Mouse (Mus musculus) telencephalon, adult 2 months (tissue): Measurements from ENCODE around the gene Orc3.

ENCODE experiments used
- DNase-seq: peaks from one replicate; pipeline ENCODE4 v3.0.0-alpha.2; 2011; ENCODE audit warnings: low read depth, low spot score

Orc3 gene

DNA sequence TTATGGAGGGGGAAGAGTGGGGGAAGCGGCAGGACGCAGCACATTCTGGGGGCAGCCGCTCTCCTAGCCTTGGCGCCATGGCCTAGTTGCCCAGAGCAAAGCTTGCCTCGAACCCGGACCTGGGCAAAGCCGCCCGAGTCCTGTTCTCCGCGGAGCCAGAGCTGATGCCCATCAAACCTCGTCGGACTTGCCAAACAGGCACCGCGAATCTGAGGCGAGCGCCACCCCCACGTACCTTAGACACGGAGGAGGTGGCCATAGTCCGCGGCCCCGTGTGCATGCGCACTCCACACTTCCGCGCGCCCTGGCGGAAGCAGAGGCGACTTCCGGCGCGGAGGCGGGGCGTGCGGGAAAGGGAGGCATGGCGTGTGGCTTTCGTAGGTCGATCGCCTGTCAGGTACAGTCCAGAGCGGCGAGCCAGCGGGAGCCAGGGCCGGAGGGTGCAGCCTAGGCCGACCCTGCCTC is at the start of gene Orc3, which contains the start of gene Rars2:
TSS of gene Orc3 (minus strand) at position 315 of the 465 bp plus-strand sequence.
TSS of gene Rars2 (plus strand) at position 328 of the 465 bp plus-strand sequence.
- DNase-seq: peak; percentile 88

GRCm38 (mm10) chr4:34661927-34662326 is 47.2 kb upstream of the Orc3 start:
- peak; percentile 13 for DNase-seq

GRCm38 (mm10) chr4:34661514-34661913 is 46.8 kb upstream of the Orc3 start:
- no peak for DNase-seq

GRCm38 (mm10) chr4:34659012-34659411 is 44.3 kb upstream of the Orc3 start:
- no peak for DNase-seq

GRCm38 (mm10) chr4:34656101-34656500 is 41.4 kb upstream of the Orc3 start:
- no peak for DNase-seq

GRCm38 (mm10) chr4:34653179-34653578 is 38.4 kb upstream of the Orc3 start:
- DNase-seq: no peak

DNA sequence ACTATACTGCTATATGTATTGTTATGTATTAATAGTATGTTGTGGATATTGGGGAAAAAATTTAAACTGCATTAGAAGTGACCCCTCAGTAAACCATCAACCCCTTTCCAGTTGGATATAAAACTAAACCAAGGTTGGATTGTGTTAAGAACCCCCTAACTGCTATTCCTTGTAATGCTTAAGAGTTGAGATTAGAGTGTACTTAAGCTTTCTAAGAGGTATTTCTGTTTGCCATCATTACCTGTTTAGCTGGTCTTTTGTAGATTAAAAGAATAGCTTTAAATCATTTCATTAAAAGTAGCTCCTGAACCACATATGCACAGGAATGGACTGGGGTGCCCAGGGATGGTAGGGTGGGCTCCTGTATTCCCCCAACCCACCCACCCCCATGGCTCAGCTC is 30.0 kb upstream of the Orc3 start:
- no peak for DNase-seq

GRCm38 (mm10) chr4:34640731-34641130 is 26.0 kb upstream of the Orc3 start:
- DNase-seq: no peak

DNA sequence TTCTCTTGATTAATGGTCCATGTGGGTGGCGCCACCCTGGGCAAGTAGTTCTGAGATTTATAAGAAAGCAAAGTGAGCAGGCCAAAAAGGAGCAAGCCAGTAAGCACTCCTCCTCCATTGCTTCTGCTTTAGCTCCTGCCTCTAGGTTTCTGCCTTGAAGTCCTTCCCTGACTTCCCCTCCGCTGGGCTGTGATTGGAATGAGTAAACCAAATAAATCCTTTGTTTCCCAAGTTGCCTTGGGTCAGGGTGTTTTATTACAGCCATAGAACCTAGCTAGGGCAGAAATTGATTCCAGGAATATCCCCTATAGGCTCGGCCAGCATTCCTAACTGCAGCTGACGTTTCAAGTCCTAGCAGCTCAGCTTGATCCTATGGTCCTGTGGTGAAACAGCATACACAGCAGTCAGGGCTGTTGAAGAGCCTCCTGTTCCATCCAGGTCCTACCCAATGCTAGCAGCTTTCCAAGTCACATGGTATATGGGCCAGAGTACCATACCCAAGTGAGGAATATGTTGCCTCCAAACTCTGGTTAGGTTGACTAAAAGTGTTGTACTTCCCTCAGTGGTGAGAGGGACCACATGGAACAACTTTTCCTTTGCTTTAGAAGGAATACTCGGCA is 25.1 kb upstream of the Orc3 start:
- no peak for DNase-seq

DNA sequence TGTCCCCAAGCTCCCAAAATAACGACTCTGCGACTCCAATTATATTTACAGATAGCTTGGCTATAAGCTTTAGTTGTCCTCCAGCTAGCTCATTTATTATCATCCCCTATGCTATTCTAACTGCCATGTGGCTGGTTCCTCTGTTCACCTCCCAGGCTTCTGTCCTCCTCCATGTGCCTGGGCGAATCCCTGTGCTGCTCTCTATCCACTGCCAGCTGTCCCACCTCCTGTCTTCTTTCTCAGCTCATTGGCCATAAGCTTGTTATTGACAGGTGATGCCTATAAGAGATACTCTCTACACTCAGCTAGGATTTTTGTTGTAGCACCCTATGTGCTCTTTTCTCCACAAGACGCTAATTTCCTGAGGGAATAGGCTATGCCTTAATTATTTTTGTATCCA is 23.1 kb upstream of the Orc3 start:
- DNase-seq: no peak

GRCm38 (mm10) chr4:34637386-34637785 is 22.6 kb upstream of the Orc3 start:
- DNase-seq: no peak

- no peak for DNase-seq
These were observed 21.3 kb upstream of the Orc3 start for GRCm38 (mm10) chr4:34636036-34636435.

- no peak for DNase-seq
These were observed 19.4 kb upstream of the Orc3 start for GRCm38 (mm10) chr4:34634129-34634528.

GRCm38 (mm10) chr4:34629956-34630355 is 15.2 kb upstream of the Orc3 start:
- no peak for DNase-seq

DNA sequence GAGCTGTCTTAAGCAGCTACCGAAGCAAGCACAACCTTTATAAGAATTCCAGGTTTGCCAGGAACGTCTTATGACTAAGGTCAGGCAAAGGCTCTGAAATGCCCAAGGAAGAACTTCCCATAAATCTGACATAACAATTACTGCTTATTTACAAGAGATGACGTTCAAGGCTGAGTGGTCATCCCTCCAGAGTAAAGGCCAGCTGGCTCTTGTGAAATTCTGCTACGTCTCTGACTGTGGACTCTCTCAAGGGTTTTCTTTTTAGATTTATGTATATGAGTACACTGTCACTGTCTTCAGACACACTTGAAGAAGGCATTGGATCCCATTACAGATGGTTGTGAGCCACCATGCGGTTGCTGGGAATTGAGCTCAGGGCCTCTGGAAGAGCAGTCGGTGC is 11.7 kb upstream of the Orc3 start:
- DNase-seq: no peak

GRCm38 (mm10) chr4:34625556-34625955 is 10.8 kb upstream of the Orc3 start:
- DNase-seq: no peak

DNA sequence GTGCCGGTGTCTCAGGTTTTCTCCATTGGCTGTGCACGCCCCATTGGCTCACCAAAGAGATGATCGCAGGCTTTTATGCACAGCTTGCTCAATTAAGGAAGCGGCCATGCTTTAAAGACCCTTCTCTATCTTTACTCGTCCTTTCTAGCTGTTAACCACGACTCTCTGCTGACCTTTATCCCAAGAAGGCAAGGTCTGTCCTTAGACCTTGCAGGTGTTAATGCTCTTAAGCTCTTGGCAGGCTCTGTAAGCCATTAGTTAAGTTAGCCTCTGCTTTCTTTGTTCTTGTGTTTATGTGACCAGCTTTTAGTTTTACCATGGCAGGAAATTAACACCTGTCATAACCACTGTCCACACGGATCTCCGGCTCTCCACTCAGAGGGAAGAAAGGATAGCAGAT is 1.4 kb upstream of the Orc3 start:
- no peak for DNase-seq

DNA sequence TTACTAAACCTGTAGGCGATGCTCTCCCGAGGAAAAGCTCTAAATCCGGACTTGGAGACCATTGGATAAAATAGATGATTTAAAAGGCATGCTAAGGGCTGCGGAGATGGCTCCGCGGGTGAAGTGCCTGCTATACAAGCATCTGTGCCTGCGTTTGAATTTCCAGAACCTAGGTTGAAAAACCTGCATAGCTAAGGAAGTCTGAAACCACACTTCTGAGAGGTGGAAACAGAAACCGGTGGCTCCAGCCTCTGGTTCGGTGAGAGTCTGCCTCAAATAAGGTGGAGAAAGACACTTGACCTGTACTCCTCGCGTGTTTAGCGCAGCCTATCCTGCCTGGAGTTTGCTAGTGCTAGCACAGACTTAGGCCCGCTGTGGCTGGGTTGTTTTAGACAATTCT is 559 bp upstream of the Orc3 start:
- DNase-seq: peak; percentile 24

DNA sequence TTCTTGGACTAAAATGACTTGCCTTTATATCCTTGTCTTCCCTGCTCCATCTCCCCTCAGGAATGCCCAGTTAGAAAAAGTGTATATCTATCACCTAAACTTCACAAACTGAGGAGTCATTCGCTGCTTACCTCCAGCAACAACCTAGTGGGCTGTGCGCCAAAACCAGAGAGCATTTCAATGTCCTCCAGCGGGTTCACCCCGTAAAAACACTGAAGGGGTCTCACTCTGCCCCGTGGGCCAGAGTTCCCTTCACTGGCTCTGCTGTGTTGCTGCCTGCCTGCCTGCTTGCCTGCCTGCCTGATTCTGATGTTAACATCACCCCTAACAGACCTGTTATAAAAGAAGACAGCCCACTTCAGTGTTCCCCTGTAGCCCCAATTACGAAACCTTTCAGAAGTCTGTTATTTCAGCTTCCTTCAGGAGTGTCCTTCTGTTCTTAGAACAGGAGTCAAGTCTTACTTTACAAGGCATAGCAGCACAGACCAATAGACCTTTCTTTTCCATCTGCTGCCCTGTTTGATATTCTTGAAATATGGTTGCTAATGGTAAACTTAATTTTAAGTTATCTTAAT is 1.1 kb downstream of the Orc3 start:
- DNase-seq: no peak

GRCm38 (mm10) chr4:34606658-34607057 is 8.1 kb downstream of the Orc3 start:
- no peak for DNase-seq

DNA sequence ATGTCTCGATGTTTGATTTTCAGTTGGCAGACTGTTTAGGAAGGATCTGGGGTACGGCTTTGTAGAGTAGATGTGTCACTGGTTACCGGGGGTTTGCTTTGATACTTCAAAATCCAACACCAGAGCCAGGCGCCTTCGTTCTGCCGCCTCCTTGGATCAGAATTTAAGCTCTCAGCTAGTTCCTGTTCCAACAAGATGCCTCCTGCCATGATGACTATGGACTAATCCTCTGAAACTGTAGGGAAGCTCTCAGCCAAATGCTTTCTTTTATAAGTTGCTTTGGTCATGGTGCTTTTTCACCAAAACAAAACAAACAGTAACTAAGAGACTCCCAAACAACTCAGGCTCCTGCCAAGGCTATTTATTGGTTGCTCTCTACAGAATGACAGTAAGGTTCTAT is 11.6 kb downstream of the Orc3 start:
- no peak for DNase-seq

DNA sequence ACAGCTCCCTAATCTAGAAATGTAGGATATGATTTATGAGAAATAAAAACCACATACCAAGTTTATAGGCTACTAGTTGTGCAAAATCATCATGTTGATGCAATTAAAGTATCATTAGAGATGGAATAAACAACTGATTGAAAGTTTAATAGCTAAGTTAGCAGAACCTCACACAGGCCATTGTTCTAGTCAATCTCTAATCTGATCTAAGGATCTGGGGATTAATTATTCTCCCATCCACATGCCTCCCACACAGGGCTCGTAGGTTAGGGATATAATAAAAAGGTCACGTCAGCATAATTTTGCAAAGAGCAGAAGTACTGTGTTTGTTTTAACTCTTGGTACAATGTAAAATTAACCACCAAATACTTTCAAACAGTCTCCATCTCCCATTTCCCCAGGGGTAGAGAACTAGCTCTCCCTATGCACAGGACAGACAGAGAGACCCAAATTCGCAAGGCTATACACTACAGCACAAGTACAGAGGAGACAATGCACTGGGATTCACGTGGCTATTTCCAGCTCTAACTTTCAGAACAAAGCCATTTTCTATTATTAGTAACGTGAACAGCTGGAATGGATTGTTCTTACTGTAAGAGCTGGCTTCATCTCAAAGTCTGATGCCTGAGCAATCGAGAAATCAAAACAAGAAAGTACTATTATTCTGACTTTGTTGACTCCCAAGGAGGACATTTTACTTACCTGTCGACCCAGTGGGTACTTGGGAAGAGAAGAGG is 29.7 kb downstream of the Orc3 start:
- no peak for DNase-seq

DNA sequence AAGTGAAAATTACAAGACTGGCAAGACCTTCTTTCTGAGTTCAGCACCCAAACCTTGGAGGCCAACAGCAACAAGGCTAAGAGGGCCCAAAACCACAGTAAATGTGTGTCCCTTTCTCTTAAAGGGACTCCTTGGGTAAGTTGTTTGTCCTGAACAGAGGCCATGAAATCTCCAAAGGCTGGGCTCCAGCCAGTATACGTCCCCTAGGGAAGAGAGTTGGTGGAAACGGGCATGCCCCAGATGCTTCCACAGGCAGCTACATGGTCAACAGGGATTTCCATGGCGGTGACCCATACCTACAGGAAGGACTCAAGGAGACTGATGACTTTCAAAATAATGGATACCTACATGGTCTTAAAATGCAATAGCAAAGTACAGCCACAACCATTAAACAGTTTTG is 31.3 kb downstream of the Orc3 start:
- DNase-seq: no peak
